Mouse (Mus musculus) brain, embryonic 14.5 days (tissue): ENCODE results near the gene 1700003F12Rik. TPM values are rescaled to one million over a fixed set of nuclear protein-coding genes. Genes with fewer than 3 reads are reported as not detected.
A peak's percentile ranks its signal among the peaks of the same experiment; 100 is the strongest.

ENCODE experiments used
- DNase-seq: peaks from one replicate; pipeline ENCODE4 v3.0.0-alpha.2; 2011; ENCODE audit warnings: low read depth
- CTCF ChIP-seq: fragments of 200-500 bp; IDR thresholded peaks from 2 replicates; pipeline ENCODE4 v1.5.1; 2012; ENCODE audit warnings: inconsistent platforms, mild to moderate bottlenecking, moderate library complexity, borderline replicate concordance; ENCODE audit not compliant: insufficient read depth, insufficient read length; ENCODE audit errors: extremely low read depth
- POLR2A ChIP-seq: fragments of 200-500 bp; IDR thresholded peaks from 2 replicates; pipeline ENCODE4 v1.6.1; 2012; ENCODE audit warnings: mild to moderate bottlenecking, inconsistent platforms, borderline replicate concordance; ENCODE audit not compliant: poor library complexity, insufficient read depth, insufficient read length, severe bottlenecking; ENCODE audit errors: extremely low read depth
- polyA plus RNA-seq: library from polyadenylated mRNA; depleted of rRNA; stranded (reverse); fragments of >200 nt; gene quantifications from 2 replicates; pipeline ENCODE4 v1.2.3, GENCODE M21; 2012

The 1700003F12Rik gene
- polyA plus RNA-seq, 1 experiment: 0.40 TPM

DNA sequence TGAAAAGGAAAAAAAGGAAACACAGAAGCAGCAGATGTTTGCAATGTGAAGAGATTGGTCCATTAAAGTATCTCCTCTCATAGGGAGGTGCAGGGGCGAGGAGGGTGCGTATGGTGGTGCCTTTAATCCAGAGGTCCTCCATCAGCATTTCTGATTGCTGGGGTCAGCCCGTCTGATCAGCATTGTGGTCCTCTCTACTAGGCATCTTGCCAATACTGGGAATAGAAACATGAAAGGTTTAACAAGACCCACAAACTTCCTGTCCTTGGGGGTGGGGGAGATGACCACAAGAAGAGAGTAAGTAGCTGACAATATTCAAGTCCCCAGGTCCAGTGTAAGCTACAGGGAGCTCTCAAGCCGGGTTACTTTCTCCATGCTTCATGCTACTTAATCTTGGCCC lies 23.8 kb downstream of the 1700003F12Rik start:
- no peak for TF ChIP-seq CTCF
- no peak for TF ChIP-seq POLR2A
- DNase-seq: no peak

DNA sequence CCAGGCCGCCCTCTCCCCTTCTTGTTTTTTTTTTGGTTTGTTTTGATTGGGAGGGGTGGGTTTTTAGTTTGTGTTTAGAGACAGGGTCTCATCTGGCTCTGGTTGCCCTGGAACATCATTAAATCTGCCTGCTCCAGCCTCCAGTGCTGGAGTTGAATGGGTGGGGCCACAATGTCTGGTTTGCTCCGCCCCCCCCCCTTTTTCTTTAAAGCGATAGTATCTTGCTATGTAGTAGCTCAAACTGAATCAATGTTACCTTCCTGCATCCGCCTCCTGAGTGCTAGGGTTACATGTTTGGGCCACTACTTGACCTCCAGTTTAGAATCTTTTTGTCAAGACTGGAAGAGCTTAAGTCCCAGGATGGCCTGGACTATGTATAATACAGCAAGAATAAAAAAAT lies 24.4 kb downstream of the 1700003F12Rik start:
- no peak for TF ChIP-seq CTCF
- TF ChIP-seq POLR2A: no peak
- DNase-seq: no peak

DNA sequence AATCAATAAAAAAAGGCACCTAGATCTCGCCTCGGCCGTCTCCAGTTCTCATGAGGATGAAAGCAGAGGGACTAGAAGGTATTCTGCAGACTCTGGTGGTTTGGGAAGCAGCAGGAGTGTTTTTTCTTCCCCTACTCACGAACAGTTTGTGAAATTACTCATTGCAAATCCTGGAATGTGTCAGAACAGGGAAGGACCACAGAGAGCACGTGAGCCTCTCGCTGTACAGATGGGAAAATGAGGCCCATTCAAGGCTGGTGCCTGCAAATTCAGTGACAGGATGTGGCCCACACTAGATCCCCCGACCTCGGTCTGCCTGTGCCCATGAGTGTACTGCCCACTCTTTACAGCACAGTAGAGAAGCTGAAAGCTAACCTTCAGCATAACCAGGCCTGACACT lies 25.1 kb downstream of the 1700003F12Rik start:
- no peak for TF ChIP-seq POLR2A
- TF ChIP-seq CTCF: no peak
- DNase-seq: no peak

GRCm38 (mm10) chr2:154572996-154573395 lies 26.1 kb downstream of the 1700003F12Rik start:
- TF ChIP-seq CTCF (no peak), POLR2A (no peak)
- DNase-seq: no peak

DNA sequence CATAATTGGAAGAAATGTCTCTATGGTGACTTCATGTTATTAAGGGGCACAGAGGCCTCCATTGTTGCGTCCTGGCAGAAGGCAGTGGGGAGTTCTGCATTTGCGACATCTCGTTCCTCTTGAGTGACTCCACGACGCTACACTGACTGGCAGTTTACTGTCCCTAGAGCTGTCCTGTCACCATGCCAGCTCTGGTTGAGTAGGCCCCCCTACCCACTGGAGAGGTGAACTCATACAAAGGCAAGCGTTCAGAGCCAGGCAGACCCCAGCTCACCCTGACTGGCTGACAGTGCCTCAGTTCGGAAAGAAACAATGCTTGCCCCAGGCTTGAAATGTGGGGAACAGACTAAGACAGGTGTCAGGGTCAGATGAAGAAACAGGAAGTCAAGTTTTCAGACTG lies 27.4 kb downstream of the 1700003F12Rik start:
- TF ChIP-seq CTCF: no peak
- TF ChIP-seq POLR2A: no peak
- peak; percentile 50 for DNase-seq

DNA sequence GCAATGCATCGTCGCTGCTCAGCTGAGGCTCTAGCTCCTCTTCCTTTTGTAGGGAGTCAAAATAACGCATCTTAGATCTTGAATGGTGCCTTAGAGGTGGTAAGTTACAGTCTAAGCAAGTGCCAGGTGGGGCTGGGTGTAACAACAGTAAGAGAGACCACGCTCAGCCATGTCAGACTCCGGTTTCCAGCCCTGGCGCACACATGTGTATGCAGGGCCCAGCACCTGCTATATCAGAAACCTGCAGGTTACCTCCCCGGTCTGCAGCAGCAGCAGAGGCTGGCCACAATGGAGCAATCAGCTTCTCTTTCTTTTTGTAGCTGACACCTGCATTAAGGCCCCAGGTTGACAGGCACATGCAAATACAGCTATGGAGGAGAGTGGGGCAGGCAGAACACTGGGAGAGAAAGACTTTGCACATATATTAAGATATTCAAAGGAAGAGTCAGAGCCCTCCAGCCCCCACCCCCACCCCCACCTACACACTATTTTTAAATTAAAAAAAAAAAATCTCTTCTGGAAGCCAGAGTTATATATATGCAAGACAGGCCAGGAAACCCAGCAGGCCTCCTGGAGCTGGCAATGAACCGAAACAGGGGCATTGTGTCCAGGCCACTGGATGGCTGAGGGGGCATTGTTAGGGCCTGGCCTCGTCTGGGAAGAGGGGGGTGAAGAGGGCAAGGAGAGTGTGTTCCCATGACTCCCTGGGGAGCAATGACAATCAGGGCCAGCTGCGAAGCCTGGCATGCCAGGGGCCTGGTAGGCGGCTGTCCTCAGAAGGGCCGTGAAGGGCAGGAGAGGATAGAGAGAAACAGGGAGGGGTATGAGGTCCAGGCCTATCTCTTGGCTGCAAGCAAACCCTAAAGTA lies 30.2 kb downstream of the 1700003F12Rik start:
- DNase-seq: peak; percentile 73
- no peak for TF ChIP-seq POLR2A
- TF ChIP-seq CTCF: no peak

DNA sequence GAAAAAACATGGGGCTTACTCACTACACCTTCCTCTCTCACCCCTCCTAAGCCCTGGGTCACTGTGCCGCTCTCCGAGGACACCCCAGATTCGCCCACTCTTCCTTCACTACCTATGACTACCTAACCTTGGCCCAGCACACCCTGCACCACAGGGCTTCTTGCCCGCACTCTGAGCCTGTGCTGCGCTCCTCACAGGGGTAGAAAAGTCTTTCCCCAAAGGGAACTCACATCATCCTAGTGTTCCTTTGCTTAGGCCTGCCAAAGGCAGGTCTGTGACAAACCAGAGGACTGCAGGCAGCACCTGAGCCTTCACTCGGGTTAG lies 30.8 kb downstream of the 1700003F12Rik start:
- TF ChIP-seq POLR2A (no peak), CTCF (no peak)
- DNase-seq: no peak

DNA sequence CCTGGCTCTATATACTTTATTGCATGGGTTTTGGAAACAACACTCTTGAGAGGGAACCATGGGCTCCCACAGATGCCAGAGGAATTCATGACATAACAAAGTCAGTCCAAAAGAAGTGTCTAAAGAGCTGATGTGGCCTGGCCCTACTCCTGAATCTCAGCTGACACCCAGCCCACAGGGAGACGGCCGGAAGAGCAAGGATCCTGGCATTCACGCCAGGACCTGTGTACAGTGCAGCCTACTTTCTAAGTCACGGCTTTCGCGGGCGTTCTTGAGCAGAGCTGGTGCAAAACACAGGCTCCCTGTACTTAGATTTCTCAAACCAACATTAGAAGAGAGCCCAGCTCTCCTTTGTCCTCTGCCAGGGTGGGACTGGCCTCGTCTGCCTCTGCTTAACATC lies 33.7 kb downstream of the 1700003F12Rik start:
- no peak for TF ChIP-seq CTCF
- no peak for TF ChIP-seq POLR2A
- peak; percentile 38 for DNase-seq

DNA sequence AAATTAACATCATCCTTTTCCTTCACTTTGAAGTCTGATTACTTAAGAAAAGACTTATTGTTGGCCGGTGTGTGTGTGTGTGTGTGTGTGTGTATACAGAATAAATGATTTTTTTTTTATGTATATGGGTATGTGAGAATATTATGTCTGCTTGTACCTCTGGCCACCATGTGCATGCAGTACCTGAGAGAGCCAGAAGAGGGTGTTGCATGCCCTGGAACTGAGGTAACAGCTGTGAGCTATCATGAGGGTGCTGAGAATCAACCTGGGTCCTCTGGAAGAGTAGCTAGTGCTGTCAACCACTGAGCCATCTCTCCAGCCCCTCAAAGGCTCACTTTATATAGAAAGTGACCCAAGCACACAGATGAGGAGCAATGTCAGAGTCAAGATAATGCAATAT lies 34.5 kb downstream of the 1700003F12Rik start:
- TF ChIP-seq POLR2A (no peak), CTCF (peak; percentile 14; the same call in 1 of the 2 replicates)
- DNase-seq: no peak

DNA sequence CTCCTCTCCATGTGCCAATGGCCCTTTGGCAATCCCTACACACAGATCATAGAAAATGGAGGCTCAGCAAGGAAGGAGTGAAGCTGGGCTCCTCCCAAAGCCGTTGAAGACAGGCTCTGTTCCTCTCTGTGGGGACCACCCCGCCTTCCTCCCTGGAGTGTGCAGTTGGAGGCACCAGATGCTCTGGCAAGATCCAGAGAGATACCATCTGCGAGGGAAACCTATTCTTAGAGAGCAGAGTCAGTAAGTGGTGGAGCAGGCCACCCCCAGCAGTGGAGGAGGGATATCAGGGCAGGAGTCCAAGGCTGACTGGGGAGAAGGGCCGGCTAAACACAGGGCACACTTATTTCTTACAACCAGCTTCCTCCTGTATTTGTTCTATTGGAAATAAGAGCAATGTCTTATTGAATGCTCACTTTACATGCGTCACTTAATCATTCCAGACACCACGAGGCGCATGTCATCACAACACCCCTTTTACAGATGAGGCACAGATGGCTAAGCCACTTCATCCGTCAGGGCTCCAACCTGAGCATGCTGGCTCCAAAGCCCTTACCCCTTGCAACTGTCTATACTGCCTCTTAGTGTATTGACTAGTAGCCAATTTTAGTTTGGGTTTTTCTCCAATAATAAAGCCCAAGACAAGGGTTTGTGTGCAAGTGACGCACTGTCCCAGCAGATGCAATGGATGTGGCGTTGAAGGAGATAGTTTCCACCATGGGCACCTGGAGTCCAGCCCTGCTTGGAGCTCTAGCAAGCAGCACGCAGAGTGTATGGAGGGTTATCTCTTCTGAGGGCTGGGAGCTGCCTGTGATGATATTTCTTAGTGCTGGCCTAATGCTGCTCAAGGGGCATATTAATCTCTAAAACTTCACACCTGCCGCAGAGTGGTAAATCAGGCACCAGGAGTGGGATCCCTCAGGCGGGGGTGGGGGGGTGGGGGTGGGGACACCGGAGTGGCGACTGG lies 37.3 kb downstream of the 1700003F12Rik start:
- peak; percentile 95 for DNase-seq
- TF ChIP-seq CTCF (no peak), POLR2A (no peak)

DNA sequence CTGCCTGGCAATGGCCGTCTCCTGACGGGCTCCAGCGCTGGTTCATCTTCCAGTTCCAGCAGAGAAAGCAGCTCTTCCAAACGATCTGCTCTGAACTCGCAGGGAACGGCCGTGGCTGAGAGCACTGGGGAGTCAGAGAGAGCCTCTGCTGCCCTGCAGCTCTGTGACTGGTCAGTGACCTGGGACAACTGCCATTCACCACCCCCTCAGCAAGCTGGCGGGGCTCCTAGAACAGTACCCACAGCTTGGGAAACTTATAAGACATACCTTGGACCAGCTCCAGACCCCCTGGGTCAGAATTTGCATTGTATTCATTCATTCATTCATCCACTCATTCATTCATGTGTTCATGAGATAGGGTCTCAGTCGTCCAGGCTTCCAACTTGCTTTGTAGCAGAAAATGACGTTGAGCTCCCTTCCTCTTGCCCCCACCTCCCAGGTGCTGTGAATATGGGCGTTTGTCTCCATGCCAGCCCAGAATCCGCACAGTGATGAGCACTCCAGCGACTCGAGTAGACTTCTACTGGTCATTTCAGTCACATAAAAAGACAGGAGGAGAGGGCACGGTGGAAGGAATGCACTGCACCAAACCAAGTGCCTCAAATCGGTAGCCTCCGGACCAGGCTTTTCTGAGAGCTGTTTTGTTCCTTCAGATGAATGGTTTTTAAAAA lies 38.2 kb downstream of the 1700003F12Rik start:
- TF ChIP-seq CTCF (no peak), POLR2A (no peak)
- DNase-seq: peak; percentile 32
